Mouse (Mus musculus) left cerebral cortex, adult 2 months (tissue): ENCODE data around the gene Ccdc88b. TPM values are rescaled to one million over a fixed set of nuclear protein-coding genes. Genes with fewer than 3 reads are reported as not detected.

Source experiments
- DNase-seq, 2 experiments: peaks; one replicate each; pipeline ENCODE4 v3.0.0; 2021 to 2022; ENCODE audit warnings: low spot score in 2 of 2, mixed read lengths in 1 of 2; ENCODE audit errors: extremely low spot score in 1 of 2
- H3K27ac ChIP-seq: fragments of 200-600 bp; 2 replicates; pipeline ENCODE4 v1.8.1; 2022
- H3K4me3 ChIP-seq: fragments of 200-600 bp; 2 replicates; pipeline ENCODE4 v1.8.1; 2022
- CTCF ChIP-seq: fragments of 200-600 bp; IDR thresholded peaks from 2 replicates; pipeline ENCODE4 v1.8.1; 2022; ENCODE audit warnings: antibody characterized with exemption, mild to moderate bottlenecking, moderate library complexity
- intact Hi-C: fragments of 180-260 bp; cut with DNase I; formaldehyde crosslinking; loops from one replicate; pipeline ENCODE4 v1.15.1; 2025
- microRNA-seq, 2 experiments: library from miRNA; unstranded; fragments of <30 nt; microRNA quantifications; one replicate each; pipeline ENCODE4 v1.2.0; 2021
- total RNA-seq, 2 experiments: library from RNA; stranded (reverse); gene quantifications; 2 replicates each; pipeline ENCODE4 v1.2.3; 2021

Gene Ccdc88b
- total RNA-seq, 2 experiments from 2014 or later = 2.5 to 3.5 TPM

DNA sequence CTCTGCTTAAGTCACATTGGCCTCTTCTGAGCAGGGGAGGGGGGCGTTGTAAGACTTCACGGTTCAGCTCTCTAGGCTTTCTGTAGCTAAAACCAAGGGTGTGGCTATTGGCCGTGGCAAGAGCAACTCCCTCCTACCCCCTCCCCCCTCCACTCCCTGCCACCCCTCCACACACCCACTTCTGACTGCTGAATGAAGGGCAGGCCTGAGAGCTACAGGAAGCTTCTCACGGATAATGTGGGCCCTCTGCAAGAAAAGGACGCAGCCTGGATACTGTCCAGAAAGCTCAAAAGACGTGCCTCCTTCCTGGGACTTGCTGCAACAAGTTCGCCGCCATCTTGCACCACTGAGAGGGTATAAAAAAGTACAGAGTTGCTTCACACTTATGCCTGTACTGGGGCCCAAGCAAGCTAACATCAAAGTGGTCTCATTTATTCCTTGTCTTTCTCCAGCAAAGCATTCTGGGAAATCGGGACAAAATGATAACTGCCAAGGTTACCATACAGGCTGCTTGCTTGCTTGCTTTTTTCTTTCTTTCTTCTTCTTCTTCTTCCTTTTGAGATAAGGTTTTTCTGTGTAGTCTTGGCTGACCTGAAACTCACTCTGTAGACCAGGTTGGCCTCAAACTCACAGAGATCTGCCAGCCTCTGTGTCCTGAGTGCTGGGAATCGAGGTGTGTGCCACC lies 38.7 kb downstream of the Ccdc88b start:
- Histone ChIP-seq H3K27ac (no peak overlapping the region), H3K4me3 (no peak overlapping the region)
- DNase-seq = no peak
- TF ChIP-seq CTCF = no peak
- intact Hi-C loops = no loop called here

GRCm38 (mm10) chr19:6814958-6815357 lies 43.1 kb downstream of the Ccdc88b start:
- Histone ChIP-seq H3K27ac (no peak overlapping the region), H3K4me3 (no peak overlapping the region)
- DNase-seq = no peak
- intact Hi-C loops = no loop called here
- TF ChIP-seq CTCF = no peak; the same call in 1 of the 2 replicates

DNA sequence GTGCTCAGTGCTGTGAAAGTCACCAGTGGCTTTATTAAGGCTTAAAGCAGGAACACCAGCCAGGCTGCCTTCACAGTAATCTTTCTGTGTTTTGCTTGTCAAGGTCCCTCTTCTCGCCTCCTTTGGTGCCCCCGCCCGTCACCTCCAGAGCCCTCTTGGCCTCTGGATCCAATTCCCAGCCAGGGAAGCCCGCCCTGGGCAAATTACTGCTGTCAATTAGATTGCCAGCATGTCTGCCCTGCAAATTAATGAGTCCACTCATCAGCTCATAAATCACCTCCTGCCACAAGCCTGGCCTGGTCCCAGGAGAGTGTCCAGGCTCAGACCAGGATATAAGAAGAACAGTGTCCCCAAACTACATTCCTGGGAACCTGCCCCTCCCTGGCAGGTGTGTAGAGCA lies 43.6 kb downstream of the Ccdc88b start:
- no peak for TF ChIP-seq CTCF
- intact Hi-C loops = no loop called here
- H3K27ac ChIP-seq = no peak overlapping the region
- no peak for DNase-seq
- no peak overlapping the region for H3K4me3 ChIP-seq

Small RNA genes within 50 kb of the gene (microRNA-seq; reads per million reads assigned to microRNA genes)
- gene Mir5046 = 0 reads per million in 2 experiments

Other genes with a start within 250 kb of the Ccdc88b start
- 10 to 100 TPM; 34.6 to 37.3 TPM for gene Rps6ka4, start 17.6 kb downstream of the Ccdc88b start, total RNA-seq
- 10 to 100 TPM; 40.0 to 43.4 TPM for gene Trmt112, start 51.5 kb upstream of the Ccdc88b start, total RNA-seq
- 100 to 1,000 TPM; 315 to 354 TPM for gene Prdx5, start 51.9 kb upstream of the Ccdc88b start, total RNA-seq
- 10 to 100 TPM; 66.8 to 69.2 TPM for gene Esrra, start 63.6 kb upstream of the Ccdc88b start, total RNA-seq
- 10 to 100 TPM; 23.1 TPM for gene Catsperz, start 67.2 kb upstream of the Ccdc88b start, total RNA-seq
- gene Kcnk4, start 76.3 kb upstream of the Ccdc88b start, total RNA-seq = 10 to 100 TPM; 39.1 to 39.2 TPM
- 10 to 100 TPM; 34.8 to 36.2 TPM for gene Bad, start 83.7 kb upstream of the Ccdc88b start, total RNA-seq
- 100 to 1,000 TPM in 1 of 2 experiments, 10 to 100 TPM in 1; 97.3 to 104 TPM for gene Gpr137, start 84.3 kb upstream of the Ccdc88b start, total RNA-seq
- 10 to 100 TPM; 62.4 to 65.6 TPM for gene Ppp1r14b, start 116.8 kb upstream of the Ccdc88b start, total RNA-seq
- gene Plcb3, start 118.3 kb upstream of the Ccdc88b start, total RNA-seq = 10 to 100 TPM; 11.1 to 12.1 TPM
- gene Fkbp2, start 122.3 kb upstream of the Ccdc88b start, total RNA-seq = 100 to 1,000 TPM; 106 to 108 TPM
- 100 to 1,000 TPM in 1 of 2 experiments, 10 to 100 TPM in 1; 89.4 to 101 TPM for gene Vegfb, start 129.4 kb upstream of the Ccdc88b start, total RNA-seq
- gene Dnajc4, start 134.4 kb upstream of the Ccdc88b start, total RNA-seq = 10 to 100 TPM; 28.2 to 28.9 TPM
- 10 to 100 TPM; 15.8 to 16.8 TPM for gene Nudt22, start 137.9 kb upstream of the Ccdc88b start, total RNA-seq
- gene Trpt1, start 137.9 kb upstream of the Ccdc88b start, total RNA-seq = 10 to 100 TPM; 18.8 to 19.6 TPM
- 1 to 10 TPM; 3.6 to 4.8 TPM for gene Fermt3, start 161.3 kb upstream of the Ccdc88b start, total RNA-seq
- gene Stip1, start 181.8 kb upstream of the Ccdc88b start, total RNA-seq = 100 to 1,000 TPM; 198 to 205 TPM
- 10 to 100 TPM; 13.3 to 15.7 TPM for gene Macrod1, start 198.6 kb upstream of the Ccdc88b start, total RNA-seq
- 10 to 100 TPM; 41.4 to 43.0 TPM for gene Flrt1, start 247.5 kb upstream of the Ccdc88b start, total RNA-seq